Mouse (Mus musculus) urinary bladder, postnatal 4 days (tissue): ENCODE results near the gene C130073F10Rik.
"Not testable (repeated sequence)": the region's sequence is repeated elsewhere in the genome, so short reads cannot be mapped to it uniquely, and the experiment has no call there.

Experiments
- DNase-seq, 2 experiments: peaks; one replicate each; pipeline ENCODE4 v3.0.0; 2021 to 2022; ENCODE audit warnings: low spot score in 2 of 2

C130073F10Rik gene

GRCm38 (mm10) chr4:101893656-101894420, at the start of gene C130073F10Rik:
C130073F10Rik (minus strand) TSS chr4:101893789.
- DNase-seq = no peak

GRCm38 (mm10) chr4:101940107-101940506, 46.5 kb upstream of the C130073F10Rik start, which contains the start of gene Gm12794:
Gm12794 (plus strand) TSS chr4:101940407.
- not testable (repeated sequence) for DNase-seq

DNA sequence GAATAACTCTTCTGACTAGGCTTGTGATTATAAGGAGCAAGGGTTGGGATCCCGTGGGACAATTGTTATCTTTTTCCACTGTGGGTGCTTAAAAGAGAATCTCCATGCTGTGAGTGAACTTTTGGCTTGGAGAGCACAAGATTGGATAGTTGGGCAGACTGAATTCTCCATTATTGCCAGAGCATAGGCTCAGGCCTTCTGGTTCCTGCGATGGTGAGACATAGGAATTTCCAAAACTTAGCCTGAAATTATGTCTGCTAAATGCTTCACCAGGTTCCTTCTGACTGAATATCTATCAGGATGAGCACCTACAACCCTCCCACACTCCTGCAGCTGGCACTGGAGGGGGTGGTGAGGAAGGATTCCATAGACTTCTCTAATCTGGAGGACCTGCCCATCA, 15.2 kb upstream of the C130073F10Rik start, which contains the start of gene Gm12800:
TSS of gene Gm12800 (plus strand) at position 301 of the 400 bp plus-strand sequence.
- DNase-seq = not testable (repeated sequence)

- no peak for DNase-seq
Observed at GRCm38 (mm10) chr4:101889377-101889776, 4.2 kb downstream of the C130073F10Rik start.

- no peak for DNase-seq
Observed at GRCm38 (mm10) chr4:101883641-101884040, 9.9 kb downstream of the C130073F10Rik start.

DNA sequence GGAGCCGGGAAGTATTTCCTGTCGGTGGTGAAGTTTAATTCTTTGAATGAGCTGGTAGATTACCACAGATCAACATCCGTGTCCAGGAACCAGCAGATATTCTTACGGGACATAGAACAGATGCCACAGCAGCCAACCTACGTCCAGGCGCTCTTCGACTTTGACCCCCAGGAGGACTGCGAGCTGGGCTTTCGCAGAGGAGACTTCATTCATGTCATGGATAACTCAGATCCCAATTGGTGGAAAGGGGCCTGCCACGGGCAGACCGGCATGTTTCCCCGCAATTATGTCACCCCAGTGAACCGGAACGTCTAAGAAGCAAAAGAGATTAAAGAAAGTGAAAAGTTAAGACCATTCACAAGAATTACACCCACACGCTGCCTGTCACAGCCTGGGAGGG, 17.9 kb downstream of the C130073F10Rik start:
- DNase-seq = not testable (repeated sequence)

DNA sequence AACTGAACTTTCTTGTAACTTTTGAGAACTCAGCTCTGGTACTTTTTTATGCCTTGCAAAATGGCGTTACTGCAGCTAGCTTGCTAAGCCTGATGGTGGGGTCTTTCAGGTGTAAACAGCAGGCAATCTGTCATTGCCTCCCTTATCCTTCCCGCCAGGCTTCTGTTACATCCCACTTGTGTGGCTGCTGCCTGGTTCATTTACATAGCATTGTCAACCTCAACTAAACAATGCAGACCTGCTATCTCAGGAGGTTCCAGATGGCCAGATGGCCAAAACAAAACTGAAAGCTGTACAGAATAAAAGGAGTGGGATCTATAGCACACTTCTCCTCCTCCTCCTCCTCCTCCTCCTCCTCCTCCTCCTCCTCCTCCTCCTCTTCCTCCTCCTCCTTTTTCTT, 21.6 kb downstream of the C130073F10Rik start:
- DNase-seq = not testable (repeated sequence)

- DNase-seq = no peak
Observed at GRCm38 (mm10) chr4:101862289-101862688, 31.3 kb downstream of the C130073F10Rik start.

GRCm38 (mm10) chr4:101860873-101861272, 32.7 kb downstream of the C130073F10Rik start:
- no peak for DNase-seq

- no peak for DNase-seq
Observed at GRCm38 (mm10) chr4:101850908-101851307, 42.7 kb downstream of the C130073F10Rik start.

DNA sequence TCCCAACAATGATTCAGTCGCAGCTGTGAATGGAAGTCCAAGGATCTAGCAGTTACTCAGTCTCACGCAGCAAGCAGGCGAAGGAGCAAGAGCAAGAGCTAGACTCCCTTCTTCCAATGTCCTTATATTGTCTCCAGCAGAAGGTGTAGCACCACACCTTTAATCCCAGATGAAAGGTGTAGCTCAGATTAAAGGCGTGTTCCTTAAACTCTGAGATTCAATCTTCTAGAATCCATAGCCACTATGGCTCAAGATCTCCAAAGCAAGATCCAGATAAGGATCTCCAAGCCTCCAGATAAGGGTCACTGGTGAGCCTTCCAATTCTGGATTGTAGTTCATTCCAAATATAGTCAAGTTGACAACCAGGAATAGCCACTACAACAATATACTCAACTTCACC, 49.7 kb downstream of the C130073F10Rik start, which contains the start of gene B020004J07Rik:
TSS of gene B020004J07Rik (minus strand) at position 101 of the 400 bp plus-strand sequence.
- DNase-seq = not testable (repeated sequence)
